Mouse (Mus musculus) bone marrow macrophage, adult 2 months (primary cell): ENCODE measurements around the gene Gm20532. TPM values are rescaled to one million over a fixed set of nuclear protein-coding genes. Genes with fewer than 3 reads are reported as not detected.

ENCODE experiments used
- H3K27ac ChIP-seq: 2 replicates; pipeline ENCODE4 v1.5.1; 2012; ENCODE audit warnings: low read depth, low read length; ENCODE audit not compliant: insufficient read depth
- H3K4me1 ChIP-seq: 2 replicates; pipeline ENCODE4 v1.6.1; 2012; ENCODE audit warnings: low read length; ENCODE audit not compliant: control insufficient read depth, insufficient read depth
- H3K4me3 ChIP-seq: 2 replicates; pipeline ENCODE4 v1.5.1; 2012; ENCODE audit warnings: mild to moderate bottlenecking, low read length, moderate library complexity; ENCODE audit not compliant: insufficient read depth
- CTCF ChIP-seq: IDR thresholded peaks from 2 replicates; pipeline ENCODE4 v1.5.1; 2012; ENCODE audit warnings: low read depth, mild to moderate bottlenecking, low read length, moderate library complexity
- POLR2A ChIP-seq: IDR thresholded peaks from 2 replicates; pipeline ENCODE4 v1.6.1; 2012; ENCODE audit warnings: mild to moderate bottlenecking, low read depth, low read length, borderline replicate concordance
- polyA plus RNA-seq: library from polyadenylated mRNA; stranded (reverse); fragments of >200 nt; gene quantifications from 2 replicates; pipeline ENCODE4 v1.2.4, GENCODE M21; 2012; ENCODE audit not compliant: missing spikeins, insufficient read depth, insufficient read length

The Gm20532 gene
- polyA plus RNA-seq, result not detected in 2 replicates

DNA sequence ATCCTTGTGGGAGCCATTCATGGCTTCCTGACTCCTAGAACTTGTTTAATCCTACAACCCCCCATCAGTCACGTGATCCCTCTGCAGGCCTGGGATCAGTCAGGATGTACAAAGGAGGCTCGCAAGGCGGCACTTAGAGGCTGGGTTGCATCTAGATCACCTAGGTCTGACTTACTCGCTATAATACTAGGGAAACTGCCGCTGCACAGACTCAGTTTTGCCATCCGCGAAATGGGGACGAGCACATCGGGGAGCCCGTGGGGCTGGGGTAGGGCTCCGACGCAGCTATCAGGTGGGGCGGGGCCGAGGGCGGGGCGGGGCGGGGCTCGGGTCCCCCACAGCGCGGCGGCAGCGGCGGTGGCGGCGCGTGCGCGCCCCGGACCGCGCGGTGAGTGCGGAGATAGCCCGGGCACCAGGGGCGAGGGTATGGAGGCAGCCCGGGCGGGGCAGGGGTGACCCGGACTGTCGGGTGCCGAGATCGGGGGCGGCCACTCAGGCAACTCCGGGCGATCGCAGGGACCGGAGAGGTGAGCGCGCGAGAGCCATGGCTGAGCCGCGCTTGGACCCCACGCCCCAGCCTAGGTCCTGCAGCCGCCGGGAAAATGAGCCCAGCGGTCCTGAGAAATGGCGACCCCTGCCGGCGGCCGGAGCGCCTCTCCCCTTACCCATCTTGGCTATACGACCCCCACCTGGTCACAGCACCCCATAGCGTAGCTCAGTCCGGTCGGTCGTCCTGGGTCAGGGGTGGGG, at the start of gene Gm20532:
TSS of gene Gm20532 (plus strand) at position 346 of the 750 bp plus-strand sequence.
- no peak within 1 kb of the TSS for H3K27ac ChIP-seq
- H3K4me1 ChIP-seq, result no peaks in the 10 kb centered on the region

DNA sequence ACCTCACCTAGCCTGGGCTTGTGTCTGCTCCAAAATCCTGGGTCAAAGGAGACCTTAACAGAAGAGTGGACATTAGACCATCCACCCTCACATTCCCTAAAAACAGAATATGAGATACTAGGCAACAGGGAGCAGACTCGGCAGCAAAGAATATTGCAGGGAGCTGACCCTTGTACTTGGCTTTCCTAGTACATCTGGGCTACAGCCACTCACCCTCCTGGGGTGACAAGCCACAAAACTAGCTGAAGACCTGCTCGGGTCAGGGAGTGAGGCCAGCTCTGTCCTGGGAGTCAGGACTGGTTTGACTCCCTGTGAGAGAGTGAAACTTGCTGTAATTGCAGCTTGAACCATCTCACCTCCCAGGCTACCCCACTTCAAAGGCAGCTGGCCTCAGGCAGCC, 46.9 kb upstream of the Gm20532 start:
- no peak overlapping the region for H3K4me3 ChIP-seq
- H3K27ac ChIP-seq, result no peak overlapping the region
- peaks cover 31% of the 10 kb centered on the region for H3K4me1 ChIP-seq
- TF ChIP-seq CTCF (no peak), POLR2A (no peak)

More for the DNA sequence above, at the start of gene Gm20532:
- H3K4me3 ChIP-seq, result peak within 1 kb of the TSS; percentile 65
- no peak for TF ChIP-seq POLR2A
- TF ChIP-seq CTCF, result peak; percentile 56

DNA sequence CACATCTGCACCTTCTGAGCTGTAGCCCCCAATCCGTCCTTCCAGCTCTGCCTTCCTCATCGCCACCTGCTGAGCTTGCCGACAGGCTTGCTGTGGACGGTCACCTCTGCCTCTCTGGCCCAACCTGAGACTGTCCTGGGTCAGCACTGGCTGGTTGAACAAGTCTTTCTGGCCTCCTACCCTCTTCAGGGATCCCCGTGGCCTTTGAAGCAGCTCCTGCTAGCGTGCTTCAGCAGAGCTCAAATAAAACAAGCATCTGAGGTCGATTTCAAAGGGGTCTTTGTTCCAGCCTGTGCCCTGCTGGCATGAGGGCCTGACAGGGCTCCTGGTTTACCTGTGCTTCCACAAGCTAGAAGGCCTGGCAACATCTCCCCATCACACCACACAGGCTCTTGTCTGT, 45.7 kb upstream of the Gm20532 start:
- Histone ChIP-seq H3K4me3 (no peak overlapping the region), H3K4me1 (peaks cover 20% of the 10 kb centered on the region), H3K27ac (no peak overlapping the region)
- TF ChIP-seq CTCF, result no peak
- TF ChIP-seq POLR2A, result no peak

DNA sequence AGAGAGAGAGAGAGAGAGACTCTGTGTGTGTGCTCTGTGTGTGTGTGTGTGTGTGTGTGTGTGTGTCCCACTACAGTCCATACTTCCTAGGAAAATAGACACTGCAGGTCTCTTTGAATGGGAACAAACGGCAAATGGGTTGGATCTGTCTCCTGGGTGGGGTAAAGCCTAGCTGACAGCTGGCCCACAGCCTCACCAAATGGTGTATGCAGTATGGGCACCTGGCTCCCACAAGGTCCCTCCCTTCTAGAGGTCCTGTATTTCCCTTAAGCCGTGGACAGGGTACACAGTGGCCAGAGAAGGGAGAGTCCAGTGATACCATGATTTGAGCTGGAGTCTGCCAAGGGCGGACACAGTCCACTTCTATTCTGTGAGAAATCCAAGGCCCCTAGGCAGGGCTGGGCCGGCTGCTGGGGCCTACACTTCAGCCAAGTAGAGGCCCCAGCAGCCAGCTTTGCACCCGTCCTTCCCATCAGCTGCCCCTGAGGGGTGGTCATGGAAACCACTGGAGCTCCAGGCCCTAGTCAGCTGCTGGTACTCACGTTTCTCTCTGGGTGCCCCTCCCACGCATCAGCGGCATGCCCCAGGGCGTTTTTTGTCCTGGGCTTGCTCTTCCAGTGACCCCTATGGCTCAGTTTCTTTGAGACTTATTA, 45.1 kb upstream of the Gm20532 start:
- Histone ChIP-seq H3K4me1 (peaks cover 20% of the 10 kb centered on the region), H3K27ac (no peak overlapping the region), H3K4me3 (no peak overlapping the region)
- TF ChIP-seq POLR2A, result no peak
- no peak for TF ChIP-seq CTCF

DNA sequence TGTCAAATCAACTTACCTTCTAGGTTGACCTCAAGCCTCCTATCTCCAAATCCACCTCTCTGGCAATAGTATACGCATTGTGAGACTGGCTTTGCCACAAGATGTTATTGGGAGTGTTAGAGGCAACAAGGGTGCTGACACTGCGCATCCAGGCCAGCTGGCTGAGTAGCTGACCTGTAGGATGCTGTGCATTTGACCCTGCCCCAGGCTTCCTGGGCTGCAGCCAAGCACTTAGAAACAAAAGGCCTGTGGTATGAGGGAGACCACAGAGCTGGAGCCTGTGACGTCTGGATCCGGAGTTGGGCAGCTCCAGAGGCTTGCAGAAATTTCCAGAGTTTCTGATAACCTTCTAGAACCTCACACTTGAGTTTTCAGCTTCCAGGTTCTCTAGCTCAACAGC, 43.3 kb upstream of the Gm20532 start:
- no peak overlapping the region for H3K4me3 ChIP-seq
- no peak for TF ChIP-seq CTCF
- TF ChIP-seq POLR2A, result no peak
- peaks cover 6% of the 10 kb centered on the region for H3K4me1 ChIP-seq
- no peak overlapping the region for H3K27ac ChIP-seq

DNA sequence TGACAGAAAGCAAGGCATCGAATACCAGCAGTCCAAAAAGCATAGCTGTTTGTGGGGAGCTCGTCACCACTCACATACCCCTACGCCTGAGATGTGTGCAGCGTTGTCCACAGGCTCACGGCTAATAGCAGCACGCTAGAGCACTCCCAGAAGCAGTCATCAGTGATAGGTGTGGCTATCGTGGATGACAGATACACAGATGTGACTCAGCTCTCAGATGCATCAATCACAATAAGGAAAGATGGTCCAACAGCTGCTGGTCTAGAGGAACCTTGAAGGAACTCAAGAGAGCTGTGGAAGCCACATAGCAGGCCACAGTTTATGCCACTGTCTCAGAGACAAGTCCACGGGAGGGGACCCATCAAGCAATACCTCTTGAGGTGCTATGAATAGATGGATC, 42.7 kb upstream of the Gm20532 start:
- Histone ChIP-seq H3K4me1 (peaks cover 4% of the 10 kb centered on the region), H3K27ac (no peak overlapping the region), H3K4me3 (no peak overlapping the region)
- TF ChIP-seq POLR2A (no peak), CTCF (no peak)

DNA sequence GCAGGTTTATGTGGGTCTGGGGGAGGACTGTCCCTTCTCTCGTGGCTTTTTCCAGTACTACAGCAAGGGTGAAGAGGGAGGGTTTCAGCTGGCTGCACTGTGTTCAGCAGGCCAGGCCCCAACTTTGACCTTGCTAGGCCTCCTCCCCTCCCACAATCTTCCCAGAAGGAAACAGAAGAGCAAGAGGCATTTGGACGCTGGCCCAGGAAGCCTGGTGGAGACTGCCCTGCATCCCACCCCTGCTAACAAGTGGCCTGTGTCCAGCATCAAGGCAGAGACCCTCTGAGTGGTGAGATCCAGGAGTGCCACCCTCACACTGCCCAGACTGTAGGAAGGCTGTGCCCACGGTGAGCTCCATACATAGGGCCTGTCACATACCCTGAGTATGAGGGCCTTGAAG, 42.2 kb upstream of the Gm20532 start:
- Histone ChIP-seq H3K4me3 (no peak overlapping the region), H3K27ac (no peak overlapping the region), H3K4me1 (peaks cover 8% of the 10 kb centered on the region)
- TF ChIP-seq CTCF (no peak), POLR2A (no peak)

DNA sequence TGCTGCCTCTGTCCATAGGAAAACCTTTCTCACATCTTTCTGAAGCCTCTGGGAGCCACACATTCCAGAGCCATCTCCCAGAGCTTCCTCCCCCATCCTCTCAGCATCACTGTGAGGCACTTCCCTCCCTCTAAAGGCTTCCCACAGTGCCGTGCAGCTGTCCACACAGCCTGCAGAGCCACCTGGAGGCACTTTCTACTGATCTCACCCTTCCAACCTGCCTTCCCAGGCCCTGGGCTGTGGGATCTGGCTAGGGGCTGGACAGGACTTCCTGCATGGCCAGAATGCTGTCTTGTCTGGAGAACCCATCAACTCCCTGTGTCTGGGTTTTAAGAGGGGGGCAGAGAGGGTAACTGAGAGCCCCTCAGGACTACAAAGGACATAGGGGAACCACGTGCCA, 39.0 kb upstream of the Gm20532 start:
- H3K27ac ChIP-seq, result no peak overlapping the region
- TF ChIP-seq CTCF, result no peak
- no peak for TF ChIP-seq POLR2A
- peaks cover 35% of the 10 kb centered on the region for H3K4me1 ChIP-seq
- H3K4me3 ChIP-seq, result no peak overlapping the region

DNA sequence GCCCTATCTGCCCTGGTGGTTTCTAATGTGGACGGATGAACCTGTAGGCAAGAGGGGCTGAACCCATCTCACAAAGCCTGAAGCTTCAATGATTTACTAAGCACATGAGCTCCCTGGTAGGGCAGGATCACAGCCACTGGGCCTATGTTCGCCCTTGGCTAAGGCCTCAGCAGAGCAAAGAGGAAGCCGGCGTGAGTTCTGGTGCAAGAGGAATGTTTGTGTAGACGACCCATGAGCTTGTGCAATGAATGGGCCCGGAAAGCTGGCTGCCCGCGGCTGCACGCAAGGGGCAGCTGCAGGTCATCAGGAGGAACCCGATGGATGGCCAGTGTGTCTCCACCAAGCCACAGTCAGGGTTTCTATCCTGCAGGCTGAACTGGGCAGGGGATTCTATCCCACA, 36.6 kb upstream of the Gm20532 start:
- Histone ChIP-seq H3K27ac (peak overlapping the region; percentile 60), H3K4me3 (no peak overlapping the region), H3K4me1 (peaks cover 37% of the 10 kb centered on the region)
- TF ChIP-seq CTCF (no peak), POLR2A (no peak)

DNA sequence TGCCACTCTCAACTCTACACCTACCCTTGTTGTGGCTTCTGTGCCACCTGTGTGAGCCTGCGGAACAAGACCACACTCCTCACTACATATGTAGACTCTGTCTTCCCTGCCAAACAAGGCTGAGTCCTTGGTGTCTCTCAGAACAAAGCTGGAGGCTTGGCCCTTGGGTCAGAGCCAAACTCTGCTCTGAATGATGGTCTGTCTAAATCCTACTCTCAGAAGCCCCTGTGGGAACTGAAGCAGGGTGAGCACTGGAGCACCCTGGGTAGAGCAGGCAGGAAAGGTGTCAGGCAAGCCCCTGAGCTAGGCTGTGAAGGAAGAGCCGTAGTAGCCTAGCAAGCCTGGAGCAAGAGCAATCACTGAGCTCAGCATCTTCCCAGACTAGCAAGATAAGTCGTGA, 36.2 kb upstream of the Gm20532 start:
- H3K27ac ChIP-seq, result peak overlapping the region; percentile 47
- H3K4me3 ChIP-seq, result no peak overlapping the region
- H3K4me1 ChIP-seq, result peaks cover 41% of the 10 kb centered on the region
- TF ChIP-seq CTCF, result no peak
- no peak for TF ChIP-seq POLR2A
